Mouse (Mus musculus): ENCODE results near the gene Gadl1.
"Not testable (repeated sequence)": the region's sequence is repeated elsewhere in the genome, so short reads cannot be mapped to it uniquely, and the experiment has no call there.

The Gadl1 gene

DNA sequence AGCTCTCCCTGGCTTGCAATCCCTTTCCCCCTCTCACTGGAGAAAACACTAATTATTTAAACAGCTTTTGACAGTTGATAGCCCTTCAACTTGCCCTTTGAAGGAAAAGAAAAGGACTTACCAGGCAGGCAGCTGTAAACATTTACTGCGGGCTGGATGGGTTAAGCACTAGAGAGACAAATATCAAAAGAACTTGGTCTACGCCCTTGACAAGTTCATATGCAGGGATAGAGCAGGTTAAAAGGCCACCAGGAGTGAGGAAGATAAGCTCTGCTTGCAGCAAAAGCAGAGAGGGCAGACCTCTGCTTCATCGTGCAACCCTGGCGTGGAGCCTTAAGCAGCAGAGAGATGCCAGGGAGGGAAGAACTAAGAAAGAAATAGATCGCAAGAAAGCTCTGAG, 123.5 kb downstream of the Gadl1 start:
- DNase-seq: peak; percentile 6 to 10

GRCm38 (mm10) chr9:116038275-116038674, 129.0 kb downstream of the Gadl1 start:
- no peak for DNase-seq

GRCm38 (mm10) chr9:116039981-116040380, 130.7 kb downstream of the Gadl1 start:
- DNase-seq: no peak

DNA sequence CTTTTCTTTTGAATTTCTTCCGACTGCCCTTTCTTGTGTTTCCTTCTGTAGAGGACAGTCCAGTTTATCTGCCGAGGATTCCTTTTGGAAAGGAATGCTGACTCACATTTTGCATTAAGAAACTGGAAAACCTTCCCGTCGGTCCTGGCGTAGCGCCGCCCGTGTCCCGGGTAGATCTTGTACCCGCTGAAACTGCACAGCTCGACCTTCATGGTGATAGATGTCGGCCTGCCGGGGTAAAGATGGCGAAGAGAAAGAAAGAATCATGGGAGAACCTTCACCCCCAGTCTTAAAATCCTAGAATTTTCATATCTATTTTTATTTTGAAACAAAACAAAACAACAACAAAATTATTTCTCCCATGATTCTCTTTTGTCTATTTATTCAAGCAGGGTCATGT, 131.6 kb downstream of the Gadl1 start:
- DNase-seq: not testable (repeated sequence)

GRCm38 (mm10) chr9:116041369-116041768, 132.1 kb downstream of the Gadl1 start:
- peak in 1 of 2 experiments; percentile 9 for DNase-seq

GRCm38 (mm10) chr9:116041787-116042186, 132.5 kb downstream of the Gadl1 start:
- peak; percentile 94 to 96 for DNase-seq

- no peak for DNase-seq
These were observed 140.7 kb downstream of the Gadl1 start for GRCm38 (mm10) chr9:116049985-116050384.

DNA sequence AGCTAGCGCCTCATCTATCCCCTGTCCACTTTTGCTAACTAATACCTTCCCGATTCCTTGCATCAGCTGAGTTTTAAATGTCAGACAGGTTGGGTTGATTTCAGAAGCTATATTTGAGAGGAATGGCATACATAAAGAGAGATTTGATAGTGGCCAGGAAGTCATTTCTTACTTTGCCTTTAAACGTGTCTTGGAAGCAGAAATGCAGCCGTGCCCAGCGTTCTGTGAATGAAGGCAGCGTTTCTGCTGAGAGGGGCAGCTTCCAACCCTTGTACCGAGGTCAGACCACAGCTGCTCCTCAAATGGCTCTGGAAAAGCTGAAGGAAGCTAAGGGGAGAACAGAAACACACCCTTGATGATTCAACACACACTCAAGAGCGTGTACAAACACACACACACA, 144.7 kb downstream of the Gadl1 start:
- DNase-seq: no peak

DNA sequence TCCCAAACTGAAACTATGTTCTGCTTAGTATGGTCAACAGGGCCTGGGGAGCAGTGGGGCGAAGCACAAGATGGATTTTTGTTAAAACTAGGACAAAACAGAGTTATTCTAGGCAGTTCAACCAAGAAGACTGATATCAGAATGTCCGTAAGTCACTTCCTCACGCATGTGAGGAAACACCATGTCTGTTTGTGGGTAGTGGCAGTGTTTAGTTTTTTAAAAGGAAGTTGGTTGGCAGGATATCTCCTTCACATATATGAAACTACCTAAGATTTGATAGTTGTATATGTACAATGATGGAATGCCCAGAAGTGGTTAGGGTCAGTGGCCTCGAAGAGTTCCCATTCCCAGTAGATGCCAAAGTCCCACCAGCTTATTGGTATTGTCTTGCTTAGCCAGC, 149.2 kb downstream of the Gadl1 start:
- no peak for DNase-seq

DNA sequence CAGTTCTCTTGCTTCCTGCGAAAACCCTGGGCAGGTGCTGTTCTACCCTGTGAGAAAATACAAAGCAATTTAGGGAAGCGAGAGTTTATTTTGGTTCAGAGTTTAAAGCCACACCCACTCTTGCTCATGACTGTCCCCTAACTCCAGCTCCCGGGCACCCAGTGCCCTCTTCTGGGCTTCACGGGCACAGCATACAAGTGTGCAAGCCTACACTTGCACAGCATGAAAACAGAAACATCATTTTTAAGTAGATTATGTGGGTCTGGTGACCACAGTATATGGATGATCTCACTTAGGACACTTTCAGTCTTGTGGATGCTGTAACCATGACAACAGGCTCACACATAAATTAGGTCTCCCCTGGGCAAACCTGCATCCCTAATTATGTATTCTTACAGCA, 149.9 kb downstream of the Gadl1 start:
- peak; percentile 20 for DNase-seq

DNA sequence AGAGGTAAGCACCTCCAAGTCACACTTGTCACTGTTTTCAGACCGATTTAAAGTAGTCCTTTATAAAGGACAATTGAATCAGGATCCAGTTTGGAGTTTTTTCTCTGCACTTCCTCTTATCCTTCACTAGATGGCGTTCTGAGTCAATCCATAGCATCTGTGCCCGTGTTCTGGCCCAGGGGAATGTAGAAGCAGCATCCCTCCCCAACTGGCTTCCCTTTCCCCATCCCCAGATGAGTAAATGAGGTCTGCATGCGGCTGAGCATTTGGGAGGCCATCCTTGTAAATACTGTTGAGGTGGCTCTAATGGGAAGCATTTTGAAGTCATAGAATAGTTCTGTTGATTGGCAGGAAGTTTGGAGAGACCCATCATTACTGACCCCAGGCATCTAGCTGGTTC, 151.4 kb downstream of the Gadl1 start:
- peak; percentile 26 to 34 for DNase-seq

- DNase-seq: no peak
These were observed 155.5 kb downstream of the Gadl1 start for GRCm38 (mm10) chr9:116064774-116065173.

DNA sequence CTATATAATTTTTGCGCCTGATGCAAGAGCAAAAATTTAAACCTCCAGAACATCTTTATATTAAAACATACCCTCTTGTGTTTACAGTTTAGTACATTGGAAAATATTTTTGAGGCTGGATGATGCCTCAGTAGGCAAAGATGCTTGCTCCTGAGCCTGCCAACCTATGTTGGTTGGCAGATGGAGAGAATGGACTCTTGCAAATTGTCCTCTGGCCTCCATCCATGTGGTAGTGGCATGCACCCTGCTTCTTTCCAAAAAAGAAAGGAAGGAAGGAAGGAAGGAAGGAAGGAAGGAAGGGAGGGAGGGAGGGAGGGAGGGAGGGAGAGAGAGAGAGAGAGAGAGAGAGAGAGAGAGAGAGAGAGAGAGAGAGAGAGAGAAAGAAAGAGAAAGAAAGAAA, 162.3 kb downstream of the Gadl1 start:
- peak; percentile 63 to 64 for DNase-seq

- DNase-seq: no peak
These were observed 166.9 kb downstream of the Gadl1 start for GRCm38 (mm10) chr9:116076163-116076562.

DNA sequence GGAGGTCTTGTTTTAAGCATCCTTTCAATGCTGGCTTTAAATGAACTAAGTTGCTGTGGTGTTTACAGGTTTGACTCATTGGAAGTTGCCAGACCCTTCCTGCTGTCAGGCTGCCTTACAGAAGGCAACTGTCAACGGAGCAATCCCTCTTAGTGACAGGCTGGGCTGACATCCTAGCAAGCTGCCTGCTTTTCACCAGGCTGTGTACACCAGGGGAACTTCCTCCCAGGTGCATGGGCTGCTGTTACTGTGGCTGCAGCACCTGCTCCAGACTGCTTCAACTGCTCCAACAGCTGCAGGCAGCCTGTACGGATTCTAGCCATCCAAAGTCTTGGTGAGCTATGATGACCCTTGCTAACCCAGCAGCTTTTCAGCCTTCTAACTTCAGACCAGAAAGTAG, 167.7 kb downstream of the Gadl1 start:
- no peak for DNase-seq

DNA sequence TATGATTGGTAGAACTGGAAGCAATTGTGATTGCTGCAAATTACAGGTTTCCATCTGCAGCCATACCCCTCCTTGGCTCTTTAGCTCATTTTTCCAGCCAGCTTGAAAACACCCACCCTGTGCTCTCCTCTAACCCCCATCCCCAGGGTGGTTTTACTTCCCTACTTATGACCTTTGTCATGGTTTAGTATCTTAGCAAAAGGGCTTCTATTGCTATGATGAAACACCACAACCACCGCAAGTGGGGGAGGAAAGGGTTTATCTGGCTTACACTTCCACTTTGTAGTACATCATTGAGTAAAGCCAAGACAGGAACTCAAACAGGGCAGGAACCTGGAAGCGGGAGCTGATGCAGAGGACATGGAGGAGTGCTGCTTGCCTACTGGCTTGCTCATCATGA, 168.2 kb downstream of the Gadl1 start:
- no peak for DNase-seq

DNA sequence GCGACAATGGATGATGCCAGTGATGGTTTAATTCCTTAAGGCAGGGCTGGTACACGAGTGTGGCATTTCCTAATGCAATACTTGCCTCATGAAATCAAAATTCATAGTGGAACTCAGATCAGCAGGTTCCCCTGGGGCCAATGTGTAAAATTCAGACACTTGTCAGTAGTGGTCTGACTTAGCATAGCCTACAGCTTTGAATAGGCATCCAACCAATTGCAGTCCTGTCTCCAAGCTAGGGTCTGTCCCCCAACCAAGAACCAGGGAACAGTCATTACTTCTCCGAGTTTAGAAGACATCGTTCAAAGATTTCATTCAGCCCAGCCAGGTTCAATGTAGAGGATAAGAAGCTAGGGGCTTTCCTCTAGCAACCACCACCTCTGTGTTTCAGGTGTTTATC, 172.5 kb downstream of the Gadl1 start:
- no peak for DNase-seq

DNA sequence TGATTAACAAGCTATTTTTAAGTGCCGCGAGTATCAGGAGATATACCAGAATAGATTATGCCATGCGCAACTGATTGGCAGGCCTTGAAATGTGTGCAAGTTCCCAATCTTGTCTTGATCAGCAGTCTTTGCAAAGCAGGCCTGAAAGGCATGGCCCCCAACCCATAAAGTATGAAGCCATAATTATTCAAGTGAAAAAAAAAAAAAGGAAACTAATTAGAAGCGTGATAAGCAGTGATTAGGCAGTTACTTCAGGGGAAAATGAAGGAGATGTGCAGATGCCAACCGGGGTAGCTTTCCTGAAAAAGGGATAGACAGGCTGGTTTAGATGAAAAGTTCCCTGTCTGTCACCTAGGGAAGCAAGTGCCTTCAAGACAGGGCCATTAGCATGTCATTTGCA, 174.0 kb downstream of the Gadl1 start:
- no peak for DNase-seq

- DNase-seq: no peak
These were observed 174.6 kb downstream of the Gadl1 start for GRCm38 (mm10) chr9:116083726-116084323.

DNA sequence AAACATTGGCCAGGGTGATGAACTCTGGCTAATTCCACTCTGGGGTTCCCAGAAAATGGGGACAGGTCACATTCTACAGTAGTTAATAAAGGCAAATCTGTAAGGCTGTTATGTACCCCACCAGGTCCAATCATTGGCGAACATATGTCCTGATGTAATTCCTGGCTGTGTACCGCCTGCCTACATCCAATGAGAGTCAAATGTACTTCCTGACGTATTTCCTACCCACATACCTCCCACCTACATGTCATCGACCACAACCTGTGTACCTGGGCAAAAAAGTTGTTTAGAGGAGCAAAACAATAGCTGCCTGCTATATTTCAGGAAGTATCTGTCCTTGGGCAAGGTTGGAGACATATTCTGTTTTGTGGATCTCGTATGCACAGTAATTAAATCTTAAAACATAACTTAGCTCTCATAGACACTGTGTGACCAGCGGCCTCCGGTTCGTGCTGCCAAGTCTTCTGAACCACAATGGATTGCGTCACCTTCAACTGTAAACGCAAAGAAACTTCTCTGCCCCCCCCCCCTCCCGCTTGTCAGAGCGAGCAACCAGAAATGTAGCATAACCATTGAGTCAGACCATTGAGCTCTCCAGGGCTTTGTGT, 175.2 kb downstream of the Gadl1 start:
- no peak for DNase-seq

- no peak for DNase-seq
These were observed 176.7 kb downstream of the Gadl1 start for GRCm38 (mm10) chr9:116085999-116086398.

GRCm38 (mm10) chr9:116087263-116087662, 178.0 kb downstream of the Gadl1 start:
- DNase-seq: no peak

GRCm38 (mm10) chr9:116087880-116088279, 178.6 kb downstream of the Gadl1 start:
- peak; percentile 82 to 87 for DNase-seq

DNA sequence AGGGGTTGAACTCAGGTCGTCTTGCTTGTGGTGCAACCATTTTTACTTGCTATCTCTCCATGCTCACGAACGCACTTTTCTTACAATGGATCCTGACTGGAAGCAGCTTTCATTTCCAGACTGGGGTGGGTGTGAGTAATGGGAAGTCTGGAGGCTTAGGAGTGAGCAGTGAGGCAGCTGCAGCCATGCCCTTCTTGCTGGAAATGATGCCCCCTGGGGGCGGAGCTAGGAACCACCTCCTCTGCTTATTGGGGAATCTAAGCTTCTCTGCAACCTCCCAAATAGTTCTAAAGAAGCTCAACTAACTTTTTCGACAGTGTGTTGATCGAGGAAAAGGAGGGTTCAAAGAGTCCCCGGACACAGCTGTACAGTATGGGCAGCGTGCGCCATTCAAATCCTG, 179.7 kb downstream of the Gadl1 start:
- DNase-seq: peak; percentile 35 to 39

GRCm38 (mm10) chr9:116090296-116090695, 181.0 kb downstream of the Gadl1 start:
- no peak for DNase-seq

Data from cerebellum, postnatal 10 days (tissue).